Mouse (Mus musculus) brain, embryonic 14.5 days (tissue): ENCODE measurements around the gene Gkap1.

Source experiments
- CTCF ChIP-seq: fragments of 200-500 bp; IDR thresholded peaks from 2 replicates; pipeline ENCODE4 v1.5.1; 2012; ENCODE audit warnings: inconsistent platforms, mild to moderate bottlenecking, moderate library complexity, borderline replicate concordance; ENCODE audit not compliant: insufficient read depth, insufficient read length; ENCODE audit errors: extremely low read depth
- POLR2A ChIP-seq: fragments of 200-500 bp; IDR thresholded peaks from 2 replicates; pipeline ENCODE4 v1.6.1; 2012; ENCODE audit warnings: mild to moderate bottlenecking, inconsistent platforms, borderline replicate concordance; ENCODE audit not compliant: poor library complexity, insufficient read depth, insufficient read length, severe bottlenecking; ENCODE audit errors: extremely low read depth

GRCm38 (mm10) chr13:58202903-58203302 lies 72.6 kb downstream of the Gkap1 start:
- no peak for TF ChIP-seq CTCF
- no peak for TF ChIP-seq POLR2A
